Mouse (Mus musculus): Measurements from ENCODE around the gene Wnk2.
"Not testable (repeated sequence)": the region's sequence is repeated elsewhere in the genome, so short reads cannot be mapped to it uniquely, and the experiment has no call there.

Wnk2 gene

DNA sequence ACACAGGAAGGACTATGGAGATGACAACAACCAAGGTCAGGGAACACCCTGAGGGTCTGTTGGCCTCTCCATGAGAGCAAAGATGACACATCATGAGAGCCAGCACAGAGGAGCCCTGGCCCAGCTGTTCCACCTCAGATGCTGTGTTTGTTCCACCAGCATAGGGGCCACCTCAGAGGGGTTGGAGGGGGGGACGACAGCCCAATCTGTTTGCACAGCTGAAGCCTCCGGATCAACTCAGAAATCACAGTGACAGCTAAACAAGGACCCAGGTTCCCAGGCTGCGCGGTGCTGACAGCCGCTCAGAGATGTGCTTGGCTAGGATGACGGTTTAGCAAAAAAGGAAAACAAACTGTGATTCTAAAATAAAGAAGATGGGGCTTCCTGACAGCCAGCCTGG, 53.1 kb downstream of the Wnk2 start:
- DNase-seq (ENCODE audit: low read depth, low spot score), result no peak

DNA sequence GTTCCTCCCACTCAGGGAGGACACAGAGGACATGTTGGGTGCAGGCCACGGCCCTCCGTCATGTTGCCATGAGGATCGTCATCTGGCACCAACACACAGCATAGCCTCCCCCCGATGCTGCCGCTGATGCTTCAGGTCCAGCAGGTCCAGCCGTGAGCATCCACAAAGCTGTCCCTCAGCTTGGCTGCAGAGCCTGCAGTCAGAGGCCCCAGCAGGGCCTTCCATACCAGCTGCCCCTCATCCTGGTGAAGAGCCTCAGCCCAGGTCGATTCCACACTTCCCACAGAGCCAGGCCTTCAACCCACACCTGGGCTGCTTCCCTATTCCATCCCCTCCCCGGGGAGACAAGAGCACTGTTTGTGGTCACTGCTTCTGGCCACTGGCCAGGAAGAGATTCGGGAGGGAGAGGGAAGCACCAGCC, 54.3 kb downstream of the Wnk2 start:
- DNase-seq (ENCODE audit: low read depth, low spot score), result no peak

DNA sequence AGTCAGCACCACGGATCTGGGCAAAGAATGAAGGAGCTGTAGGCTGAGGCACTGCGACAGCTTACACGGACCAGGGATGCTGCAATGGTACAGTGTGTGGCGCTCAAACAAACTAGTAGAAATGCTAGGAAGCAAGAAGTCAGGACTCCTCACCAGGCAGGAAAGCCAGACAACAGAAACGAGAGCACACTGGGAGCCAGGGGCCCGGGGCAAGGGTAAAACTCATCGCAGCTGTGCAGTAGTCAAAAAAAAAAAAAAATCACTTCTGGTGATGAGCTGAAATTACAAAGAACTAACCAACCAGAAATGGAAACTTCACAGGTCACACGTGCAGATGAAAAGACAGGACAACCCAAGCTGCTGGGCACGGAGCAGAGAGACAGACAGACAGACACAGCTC, 55.2 kb downstream of the Wnk2 start:
- no peak for DNase-seq (ENCODE audit: low read depth, low spot score)

- no peak for DNase-seq (ENCODE audit: low read depth, low spot score)
These were observed 57.6 kb downstream of the Wnk2 start for GRCm38 (mm10) chr13:49090176-49090575.

GRCm38 (mm10) chr13:49088874-49089273, 58.9 kb downstream of the Wnk2 start:
- no peak for DNase-seq (ENCODE audit: low read depth, low spot score)

DNA sequence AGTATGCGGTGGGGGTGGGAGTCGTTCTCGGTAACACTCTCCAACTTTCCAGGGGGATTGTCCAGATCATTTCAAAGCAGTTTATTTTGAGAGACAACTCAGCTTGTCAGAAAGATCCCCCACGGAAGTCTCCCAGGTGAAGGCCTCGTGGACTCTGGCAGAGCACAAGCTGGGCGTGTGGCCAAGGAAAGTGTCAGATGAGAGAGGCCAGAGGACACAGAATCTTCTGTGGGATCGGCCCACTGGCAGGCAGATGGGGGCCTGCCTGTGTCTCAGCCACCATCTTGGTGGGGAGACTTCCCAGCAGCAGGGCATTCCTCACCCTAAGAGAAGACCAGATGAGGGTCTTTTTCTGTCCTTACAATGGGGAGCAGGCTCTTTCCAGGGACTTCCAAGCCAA, 60.4 kb downstream of the Wnk2 start:
- DNase-seq (ENCODE audit: low read depth, low spot score), result no peak

GRCm38 (mm10) chr13:49086431-49086830, 61.4 kb downstream of the Wnk2 start:
- DNase-seq (ENCODE audit: low read depth, low spot score), result no peak

GRCm38 (mm10) chr13:49085211-49085610, 62.6 kb downstream of the Wnk2 start:
- no peak for DNase-seq (ENCODE audit: low read depth, low spot score)

- DNase-seq (ENCODE audit: low read depth, low spot score), result no peak
These were observed 63.0 kb downstream of the Wnk2 start for GRCm38 (mm10) chr13:49084781-49085180.

DNA sequence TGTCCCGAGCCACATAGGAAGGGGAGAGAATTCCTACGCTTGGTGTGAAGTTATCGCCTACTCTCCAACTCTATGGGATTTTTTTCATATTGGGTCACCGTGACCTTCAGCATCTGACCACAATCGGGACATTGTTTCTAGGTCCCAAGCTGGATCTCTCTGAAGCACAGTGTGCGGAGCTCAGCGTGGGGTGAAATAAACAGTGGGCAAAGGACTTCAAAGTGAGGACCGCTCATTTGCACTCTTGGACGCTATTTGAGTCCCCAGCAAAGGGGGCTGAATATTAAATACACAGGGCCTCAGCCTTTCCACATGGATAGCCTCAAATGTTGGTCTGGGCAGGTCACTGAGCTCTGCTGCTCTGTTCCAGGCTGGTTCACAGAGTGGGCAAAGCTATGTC, 63.9 kb downstream of the Wnk2 start:
- DNase-seq (ENCODE audit: low read depth, low spot score), result no peak

DNA sequence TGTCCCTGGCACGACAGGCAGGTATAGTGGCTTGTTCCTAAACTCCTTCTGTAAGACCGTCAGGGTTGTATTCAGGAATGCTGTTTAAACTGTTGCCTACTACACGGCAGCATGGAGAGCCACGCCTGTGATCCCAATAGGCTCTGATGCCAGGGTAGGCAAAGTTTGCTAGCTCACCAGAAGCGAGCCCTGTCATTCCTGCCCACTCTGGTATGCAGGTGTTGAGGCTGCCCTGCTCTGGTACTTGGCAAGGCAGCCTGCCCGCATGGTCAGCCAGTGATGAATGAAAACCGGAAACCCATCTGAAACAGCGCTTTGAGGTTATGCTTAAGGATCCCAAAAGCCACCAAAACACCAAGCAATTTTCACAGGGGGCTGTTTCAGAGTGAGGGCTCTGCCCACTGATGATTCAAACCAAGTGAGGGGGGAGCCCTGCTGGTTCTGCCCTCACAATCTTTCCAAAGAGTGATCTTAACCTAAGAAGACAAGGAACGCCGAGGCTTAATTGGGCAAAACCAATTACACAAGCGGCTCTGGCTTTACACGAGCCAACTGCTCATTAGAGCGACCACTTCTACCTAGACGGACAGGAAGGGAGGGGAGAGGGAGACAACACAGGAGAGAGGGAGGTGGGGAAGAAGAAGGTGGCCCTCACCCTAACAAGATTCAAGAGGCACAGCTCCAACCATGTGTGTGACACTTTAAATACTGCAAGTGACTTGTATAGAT, 65.5 kb downstream of the Wnk2 start:
- DNase-seq (ENCODE audit: low read depth, low spot score), result peak; percentile 46

GRCm38 (mm10) chr13:49076196-49076595, 71.6 kb downstream of the Wnk2 start:
- DNase-seq (ENCODE audit: low read depth, low spot score), result no peak

DNA sequence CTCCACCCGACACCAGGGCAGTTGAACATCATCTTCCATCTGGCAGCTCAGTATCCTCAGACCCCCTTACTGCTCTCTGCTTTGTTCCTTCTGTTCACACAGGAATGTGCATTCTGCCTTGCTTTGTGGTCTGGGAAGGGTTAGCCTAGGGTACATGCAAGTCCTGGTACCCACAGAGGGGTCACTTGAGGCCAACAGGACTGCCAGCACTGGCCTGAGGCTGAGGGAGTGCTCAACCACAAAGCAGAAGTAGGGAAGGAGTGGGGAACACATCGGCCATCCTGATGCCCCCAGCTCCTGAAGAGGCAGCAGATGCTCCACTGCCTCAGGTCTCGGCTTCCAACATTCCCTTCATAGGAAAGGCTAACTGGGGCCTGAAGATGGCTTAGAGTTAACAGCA, 72.4 kb downstream of the Wnk2 start:
- no peak for DNase-seq (ENCODE audit: low read depth, low spot score)

DNA sequence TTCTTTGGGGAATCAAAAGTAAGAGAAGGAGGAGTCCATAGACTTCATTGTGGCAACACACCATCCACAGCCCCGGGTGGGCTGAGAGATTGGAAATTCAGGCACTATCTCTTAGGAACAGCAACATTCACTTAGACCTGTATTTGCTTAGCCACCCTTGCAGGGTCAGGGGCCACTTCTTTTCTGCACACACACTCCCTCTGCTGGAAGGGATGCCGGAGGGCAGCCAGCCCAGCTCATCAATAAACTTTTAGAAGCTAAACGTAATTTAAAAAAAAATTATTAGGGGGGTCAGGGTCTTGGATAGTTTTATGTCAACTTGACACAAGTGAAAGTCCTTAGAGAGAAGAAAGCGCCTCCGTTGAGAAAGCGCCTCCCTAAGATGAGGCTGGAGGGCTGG, 74.5 kb downstream of the Wnk2 start:
- DNase-seq (ENCODE audit: low read depth, low spot score), result no peak

DNA sequence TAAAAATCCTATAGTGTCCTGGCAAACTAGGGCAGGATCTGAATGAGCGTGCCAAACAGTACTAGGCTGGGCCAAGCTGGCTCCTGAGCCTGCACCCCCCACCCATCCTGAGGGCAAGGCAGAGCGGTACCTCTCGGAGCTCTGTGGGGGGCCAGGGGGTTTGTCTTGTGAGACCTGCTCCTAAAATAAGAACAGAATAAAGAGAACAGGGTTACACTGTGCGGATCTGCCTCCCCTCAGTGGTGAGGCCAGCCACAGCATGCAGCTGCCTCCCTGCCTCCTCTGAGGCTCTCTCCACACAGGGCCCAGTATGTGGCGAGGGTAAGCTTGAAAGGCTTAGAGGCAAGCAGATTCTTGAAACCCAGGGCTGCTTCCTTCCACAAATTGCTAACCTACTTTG, 76.0 kb downstream of the Wnk2 start:
- DNase-seq (ENCODE audit: low read depth, low spot score), result no peak

- DNase-seq (ENCODE audit: low read depth, low spot score), result no peak
These were observed 77.8 kb downstream of the Wnk2 start for GRCm38 (mm10) chr13:49069979-49070378.

DNA sequence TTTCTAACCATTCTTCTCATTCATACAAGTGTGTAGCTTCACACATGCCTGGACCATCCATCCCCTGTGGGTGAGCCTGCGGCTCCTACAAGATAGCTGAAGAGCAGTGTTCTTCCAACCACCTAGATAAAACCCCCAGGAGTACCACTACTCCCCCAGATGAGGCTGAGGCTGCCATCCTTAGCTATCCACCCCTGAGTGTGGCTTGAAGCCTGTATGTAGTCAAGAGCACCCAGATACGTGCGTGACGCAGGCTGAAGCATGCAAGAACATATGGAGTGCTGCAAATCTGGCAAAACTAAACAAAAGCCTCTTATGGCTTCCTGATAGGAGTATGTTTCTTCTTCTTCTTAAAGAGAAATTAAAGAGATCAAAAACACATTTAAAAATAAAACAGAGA, 78.4 kb downstream of the Wnk2 start:
- no peak for DNase-seq (ENCODE audit: low read depth, low spot score)

- no peak for DNase-seq (ENCODE audit: low read depth, low spot score)
These were observed 83.6 kb downstream of the Wnk2 start for GRCm38 (mm10) chr13:49064257-49064656.

GRCm38 (mm10) chr13:49060456-49060855, 87.4 kb downstream of the Wnk2 start:
- DNase-seq (ENCODE audit: low read depth, low spot score), result no peak

DNA sequence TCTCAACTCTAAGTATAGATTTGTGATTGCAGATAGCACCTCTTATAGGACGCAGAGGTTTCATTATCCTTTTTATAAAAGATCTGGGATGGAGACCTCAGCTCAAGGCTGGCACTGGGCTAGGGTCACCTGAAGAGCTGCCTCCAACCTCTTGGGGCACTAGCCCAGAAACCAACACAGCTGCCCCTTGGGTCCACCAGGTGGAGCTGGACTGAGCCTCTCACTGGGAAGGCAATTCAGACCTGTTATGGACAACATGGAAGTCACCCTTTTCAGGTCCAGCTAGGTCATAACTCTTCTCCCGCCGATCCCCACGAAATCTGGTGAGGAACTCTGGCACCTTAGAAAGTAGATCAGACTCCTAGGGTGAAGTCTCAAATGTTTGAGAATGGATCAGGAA, 89.3 kb downstream of the Wnk2 start:
- peak; percentile 46 for DNase-seq (ENCODE audit: low read depth, low spot score)

DNA sequence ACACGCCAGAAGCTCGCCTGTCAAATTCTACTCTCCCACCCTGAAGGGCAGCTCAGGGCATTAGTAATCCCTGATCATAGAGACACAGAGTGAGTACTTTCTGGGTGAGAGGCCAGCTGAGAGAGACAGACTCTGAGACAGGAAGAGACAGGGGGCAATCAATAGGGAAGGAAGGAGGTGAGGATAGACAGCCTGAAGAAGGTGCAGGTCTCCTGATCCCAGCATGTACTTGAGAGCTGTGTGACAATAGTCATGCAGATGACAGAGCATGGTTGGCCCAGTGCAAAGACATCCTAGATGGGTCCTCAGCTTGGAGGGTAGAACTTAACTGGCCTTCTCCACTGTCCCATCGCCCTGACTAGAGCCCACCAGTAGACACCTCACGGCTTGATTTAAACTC, 91.5 kb downstream of the Wnk2 start:
- no peak for DNase-seq (ENCODE audit: low read depth, low spot score)

GRCm38 (mm10) chr13:49054753-49055152, 93.1 kb downstream of the Wnk2 start:
- DNase-seq (ENCODE audit: low read depth, low spot score), result not testable (repeated sequence)

- no peak for DNase-seq (ENCODE audit: low read depth, low spot score)
These were observed 94.5 kb downstream of the Wnk2 start for GRCm38 (mm10) chr13:49053333-49053732.

DNA sequence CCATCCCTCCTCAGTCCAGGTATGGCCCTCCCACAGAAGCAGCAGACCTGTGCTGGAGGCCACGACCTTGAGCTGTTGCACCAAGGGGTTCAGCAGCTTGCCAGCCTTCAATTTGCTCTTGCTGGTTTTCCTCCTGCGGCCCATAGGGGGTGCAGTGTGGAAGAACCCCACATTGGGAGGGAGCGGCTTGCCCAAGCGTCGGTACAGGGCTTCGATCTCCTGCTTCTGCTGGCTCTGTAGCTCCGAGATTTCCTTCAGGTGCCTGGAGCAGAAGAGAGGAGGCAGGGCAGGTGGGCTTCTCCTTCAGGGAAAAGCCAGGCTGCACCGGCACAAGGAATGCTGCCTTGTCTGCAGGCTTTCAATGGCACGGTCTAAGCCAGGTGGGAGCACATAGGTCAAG, 95.3 kb downstream of the Wnk2 start:
- no peak for DNase-seq (ENCODE audit: low read depth, low spot score)

Data from retina, postnatal 7 days (tissue).